Mouse (Mus musculus) layer of hippocampus, postnatal 25 days (tissue): ENCODE results near the gene C5ar1. TPM values are rescaled to one million over a fixed set of nuclear protein-coding genes. Genes with fewer than 3 reads are reported as not detected.
"Not testable (repeated sequence)": the region's sequence is repeated elsewhere in the genome, so short reads cannot be mapped to it uniquely, and the experiment has no call there.

ENCODE experiments used
- DNase-seq, 2 experiments: peaks; one replicate each; pipeline ENCODE4 v3.0.0; 2022; ENCODE audit warnings: mixed read lengths in 2 of 2, low spot score in 1 of 2; ENCODE audit errors: extremely low spot score in 1 of 2
- total RNA-seq, 2 experiments: library from RNA; stranded (reverse); gene quantifications; 2 replicates each; pipeline ENCODE4 v1.2.3; 2021

Gene C5ar1
- total RNA-seq, 2 experiments from 2014 or later = 1.1 TPM

- DNase-seq = no peak
These were observed 15.9 kb upstream of the C5ar1 start for GRCm38 (mm10) chr7:16274922-16275890.

GRCm38 (mm10) chr7:16273766-16274140 is 14.4 kb upstream of the C5ar1 start:
- DNase-seq = no peak

DNA sequence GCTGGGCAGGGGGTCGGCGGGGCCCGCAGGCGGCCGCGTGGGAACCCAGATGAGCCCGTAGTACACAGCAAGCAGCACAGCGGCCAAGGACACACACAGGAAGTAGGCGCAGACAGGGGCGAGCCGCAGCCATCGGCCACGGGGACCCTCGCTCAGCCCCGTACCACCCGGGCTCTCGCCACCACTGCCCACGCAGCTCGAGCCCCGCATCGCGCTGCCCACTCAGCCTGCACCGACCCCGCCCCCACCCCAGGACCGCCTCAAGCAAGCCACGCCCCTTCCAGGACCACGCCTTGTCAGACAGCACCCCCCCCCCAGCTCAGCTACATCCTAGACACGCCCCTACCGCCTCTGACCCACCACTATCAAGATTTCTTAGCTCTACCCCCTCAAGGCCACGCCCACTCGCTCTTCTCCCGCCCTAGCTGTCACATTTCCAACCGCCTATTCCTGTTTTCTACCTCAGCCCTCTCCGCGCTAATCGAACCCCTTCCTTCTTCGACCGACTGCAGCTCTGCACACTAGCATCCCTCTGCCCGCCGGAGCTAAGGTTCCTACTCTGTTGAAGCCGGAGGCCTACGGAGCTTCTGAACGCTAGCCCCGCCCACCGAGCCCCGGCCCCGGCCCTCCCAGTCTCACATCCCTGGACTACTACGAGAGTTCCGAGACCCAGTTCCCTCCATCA is 13.9 kb upstream of the C5ar1 start, which contains the start of gene Inafm1:
Gene Inafm1, minus strand, starts transcription at position 537 of the 685 bp plus-strand sequence.
- peak; percentile 66 to 69 for DNase-seq

DNA sequence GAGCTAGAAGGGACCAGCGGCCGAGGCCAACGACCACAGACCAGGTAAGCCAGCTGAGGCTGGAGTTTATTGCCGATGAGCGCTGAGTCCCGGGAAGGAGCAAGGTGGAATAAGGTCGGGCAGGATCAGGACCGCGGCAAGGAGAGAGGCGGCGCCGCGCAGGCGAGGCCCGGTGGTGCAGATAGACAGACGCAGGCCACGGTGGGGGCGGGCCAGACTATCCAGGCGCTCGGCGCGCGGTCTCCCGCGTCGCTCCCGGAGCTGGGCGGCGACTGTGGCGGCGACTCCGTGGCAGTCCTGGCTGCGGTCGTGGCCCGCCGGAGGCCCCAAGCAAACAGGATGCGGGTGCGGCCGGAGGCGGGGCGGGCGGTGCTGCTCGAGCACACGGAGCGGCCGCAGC is 13.3 kb upstream of the C5ar1 start:
- DNase-seq = peak; percentile 47 to 55

DNA sequence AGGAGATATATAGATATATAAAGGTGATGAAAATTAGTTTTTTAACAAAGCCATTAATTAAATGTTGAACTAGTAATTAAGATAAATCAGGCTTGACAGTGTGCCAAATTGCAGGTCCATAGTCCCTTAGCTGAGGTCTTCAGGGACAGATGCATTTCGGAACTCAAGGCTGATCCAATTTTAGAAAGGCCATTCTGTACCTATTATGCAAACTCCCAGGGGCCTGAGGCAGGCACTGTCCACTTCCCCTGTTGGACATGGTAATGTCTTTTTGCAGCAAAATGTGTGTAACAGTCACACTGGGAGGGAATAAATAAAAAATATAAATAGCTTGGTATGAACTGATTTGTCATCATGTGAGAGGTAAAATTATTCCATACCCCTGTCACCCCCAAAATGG is 11.8 kb upstream of the C5ar1 start:
- DNase-seq = no peak

GRCm38 (mm10) chr7:16266593-16266992 is 7.3 kb upstream of the C5ar1 start:
- not testable (repeated sequence) for DNase-seq

DNA sequence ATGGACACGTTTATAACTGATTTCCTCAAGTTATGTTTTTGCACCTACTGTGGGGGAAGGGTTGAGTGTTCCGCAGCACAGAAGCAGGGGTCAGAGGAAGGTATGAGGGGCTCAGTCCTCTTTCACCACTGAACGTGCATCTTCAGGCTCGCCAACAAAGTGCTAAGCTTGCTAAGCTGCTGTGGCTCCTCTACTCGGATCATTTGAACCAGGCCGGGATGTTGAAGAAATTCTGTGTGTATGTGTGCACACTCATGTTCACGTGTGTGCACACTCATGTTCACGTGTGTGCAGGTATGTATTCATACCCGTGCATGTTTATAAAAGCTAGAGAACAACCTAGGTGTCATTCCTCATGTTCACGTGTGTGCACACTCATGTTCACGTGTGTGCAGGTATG is 6.5 kb upstream of the C5ar1 start:
- DNase-seq = no peak

GRCm38 (mm10) chr7:16263843-16264242 is 4.5 kb upstream of the C5ar1 start:
- DNase-seq = no peak

GRCm38 (mm10) chr7:16263015-16263787 is 3.9 kb upstream of the C5ar1 start:
- DNase-seq = peak; percentile 56 to 92

DNA sequence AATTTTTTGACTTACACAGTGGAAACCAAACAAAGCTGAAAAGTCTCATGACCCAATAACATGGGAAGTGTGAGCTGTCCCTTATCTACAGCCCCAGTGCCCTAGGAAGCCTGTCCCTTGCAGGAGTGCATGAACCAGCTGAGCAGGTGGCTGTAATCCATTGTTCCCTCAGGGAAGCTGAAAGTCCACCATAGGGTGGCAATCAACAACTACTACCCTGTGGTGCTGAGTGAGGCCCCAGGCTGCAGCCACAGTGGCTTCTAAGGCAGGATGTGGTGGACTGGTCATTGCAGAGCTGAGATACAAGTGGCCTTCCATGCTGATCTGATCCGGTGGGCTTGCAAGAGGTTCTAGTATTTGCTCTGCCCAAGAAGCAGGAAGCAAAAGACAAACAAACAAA is 1.8 kb upstream of the C5ar1 start:
- no peak for DNase-seq

DNA sequence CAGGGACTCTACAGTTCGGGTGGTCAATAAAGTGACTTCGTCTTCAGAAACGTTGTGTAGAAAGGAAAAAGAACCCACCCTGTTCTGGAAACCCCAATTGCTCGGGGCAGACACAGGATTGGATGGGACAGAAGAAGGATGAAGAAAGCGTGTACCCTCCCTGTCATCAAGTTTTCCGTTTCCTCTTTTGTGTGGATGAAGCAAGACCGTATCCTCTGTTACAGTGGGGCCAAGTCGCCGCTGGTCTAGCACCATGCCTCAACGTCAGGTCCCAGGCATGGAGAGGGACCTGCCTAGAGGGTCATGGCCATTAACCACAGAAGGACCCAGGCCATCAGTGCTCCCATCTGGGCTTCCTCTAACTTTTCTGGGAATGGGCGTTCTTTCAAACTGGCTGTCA is 1.5 kb downstream of the C5ar1 start:
- no peak for DNase-seq

- DNase-seq = not testable (repeated sequence)
These were observed 3.4 kb downstream of the C5ar1 start for GRCm38 (mm10) chr7:16255963-16256362.

- no peak for DNase-seq
These were observed 5.1 kb downstream of the C5ar1 start for GRCm38 (mm10) chr7:16254195-16254594.

- DNase-seq = no peak
These were observed 8.7 kb downstream of the C5ar1 start for GRCm38 (mm10) chr7:16250687-16251086.

- no peak for DNase-seq
These were observed 13.4 kb downstream of the C5ar1 start for GRCm38 (mm10) chr7:16245958-16246357.

DNA sequence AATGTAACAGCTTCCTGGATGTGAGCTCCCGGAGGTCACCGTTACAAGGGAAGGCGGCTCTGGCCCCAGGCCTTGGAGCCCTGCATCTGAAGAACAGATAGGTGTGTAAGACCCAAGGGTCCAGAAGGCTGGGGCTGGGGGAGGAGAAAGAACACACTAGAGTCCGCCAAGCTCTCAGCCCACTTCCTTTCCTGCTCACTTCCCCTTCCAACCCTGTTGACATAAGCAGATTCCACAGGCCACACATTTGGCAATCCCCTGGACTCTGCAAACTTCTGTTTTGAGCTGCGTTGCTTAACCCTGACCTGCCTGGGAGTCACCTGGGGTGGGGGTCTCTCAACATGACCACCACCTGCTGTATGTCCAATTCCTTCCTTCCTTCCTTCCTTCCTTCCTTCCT is 15.3 kb downstream of the C5ar1 start, which contains the start of gene C5ar2:
Gene C5ar2, minus strand, starts transcription at position 88 of the 400 bp plus-strand sequence.
- no peak for DNase-seq

DNA sequence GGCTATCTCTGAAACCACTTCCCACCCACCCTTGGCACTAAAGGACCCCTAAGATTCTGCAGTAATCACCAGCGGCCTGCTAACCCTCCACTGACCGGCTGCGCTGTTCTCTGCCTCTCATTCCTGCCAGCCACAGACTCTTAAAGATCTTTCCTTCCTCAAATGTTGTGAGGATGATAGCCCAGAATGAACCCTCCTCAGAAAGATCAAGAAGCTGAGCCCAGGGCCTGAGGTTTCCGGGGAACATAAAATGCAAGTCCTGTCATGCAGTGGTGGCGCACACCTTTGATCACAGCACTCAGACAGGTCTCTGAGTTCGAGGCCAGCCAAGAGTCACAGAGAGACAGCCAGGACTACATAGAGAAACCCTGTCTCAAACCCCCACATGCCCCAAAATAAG is 17.1 kb downstream of the C5ar1 start:
- DNase-seq = no peak

DNA sequence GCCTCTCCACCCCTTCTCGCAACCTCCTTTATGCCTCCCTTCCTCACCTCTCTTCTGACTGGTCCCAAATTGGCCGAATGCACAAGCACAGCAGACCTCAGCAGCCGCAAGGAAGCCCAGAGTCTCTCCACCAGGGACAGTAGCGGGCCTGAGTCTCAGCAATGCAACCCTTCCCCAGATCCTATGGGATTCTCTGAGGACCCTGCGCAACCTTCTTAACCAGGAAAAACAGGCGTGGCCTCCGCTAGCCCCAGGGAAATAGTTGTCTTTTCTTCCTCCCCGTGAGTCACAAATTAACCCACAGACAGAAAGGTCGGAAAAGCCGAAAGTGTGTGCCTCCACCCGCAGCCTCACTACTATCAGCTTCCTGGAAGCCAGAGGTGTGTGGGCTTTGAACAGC is 17.6 kb downstream of the C5ar1 start:
- DNase-seq = no peak

DNA sequence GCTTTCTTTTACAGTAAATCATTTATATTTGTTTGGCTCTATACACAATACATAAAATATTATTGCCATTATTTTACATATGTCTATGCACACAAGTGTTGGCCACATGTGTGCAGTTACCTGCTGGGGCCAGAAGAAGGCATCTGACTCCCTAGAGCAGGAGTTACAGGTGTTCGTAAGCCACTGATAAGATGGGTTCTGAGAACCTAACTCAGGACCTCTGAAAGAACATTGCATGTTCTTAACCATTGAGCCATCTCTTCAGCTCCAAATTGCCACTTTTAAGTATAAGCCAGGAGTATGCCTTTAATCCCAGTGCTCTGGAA is 18.4 kb downstream of the C5ar1 start:
- no peak for DNase-seq

DNA sequence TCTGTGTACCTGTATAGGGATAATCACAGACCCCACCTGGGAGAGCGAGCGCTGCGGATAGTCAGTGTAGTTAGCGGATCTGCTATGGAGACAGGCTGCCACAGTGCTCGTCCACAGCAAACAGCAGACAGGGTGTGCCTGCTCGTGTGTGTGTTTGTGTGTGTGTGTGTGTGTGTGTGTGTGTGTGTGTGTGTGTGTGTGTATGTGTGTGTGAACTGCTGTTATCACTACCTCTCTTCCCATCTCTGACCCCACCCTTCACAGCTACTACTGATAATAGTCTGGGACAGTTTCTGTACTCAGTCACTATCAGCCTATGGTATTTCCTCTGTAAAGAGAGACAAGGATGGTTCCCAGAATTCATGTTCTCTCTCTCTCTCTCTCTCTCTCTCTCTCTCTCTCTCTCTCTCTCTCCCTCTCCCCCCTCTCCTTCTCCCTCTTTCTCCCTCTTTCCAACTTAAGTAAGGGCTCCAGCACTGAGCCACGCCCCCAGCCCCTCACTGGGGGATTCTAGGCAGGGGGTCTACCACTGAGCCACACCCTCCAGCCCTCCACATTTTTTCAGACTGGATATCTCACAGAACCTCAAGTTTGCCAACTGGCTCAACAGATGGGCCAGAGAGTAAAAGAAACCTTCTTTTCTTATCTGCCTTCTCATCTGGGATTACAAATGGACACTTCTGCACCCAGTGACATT is 18.9 kb downstream of the C5ar1 start:
- no peak for DNase-seq
